Mouse (Mus musculus): ENCODE data around the gene Lpar3. TPM values are rescaled to one million over a fixed set of nuclear protein-coding genes. Genes with fewer than 3 reads are reported as not detected.

The Lpar3 gene
- polyA plus RNA-seq, 1 experiment from 2014 or later, result 27.0 TPM

DNA sequence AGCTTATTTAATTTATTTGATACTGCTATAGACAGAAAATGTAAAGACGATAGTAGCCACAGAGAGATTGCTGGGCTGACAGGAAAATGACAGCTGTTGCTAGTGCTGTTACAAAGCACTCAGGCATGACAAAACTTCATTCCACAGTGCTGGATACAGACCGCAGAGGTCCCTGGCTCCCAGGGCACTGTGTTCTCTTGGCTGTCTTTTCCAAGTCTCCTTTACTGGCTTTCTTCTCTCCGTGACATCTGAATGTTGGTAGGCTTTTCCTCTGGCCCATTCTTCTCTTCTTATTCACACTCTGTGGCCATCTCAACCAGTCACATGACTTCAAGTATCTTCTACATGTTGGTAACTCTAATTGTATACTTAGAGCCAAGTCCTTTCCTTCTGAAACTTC is 86.6 kb downstream of the Lpar3 start:
- Histone ChIP-seq H3K27ac (peak overlapping the region; percentile 52; the same call in 1 of the 2 replicates), H3K36me3 (no peaks in the 10 kb centered on the region), H3K27me3 (ENCODE audit: insufficient read depth, poor library complexity, severe bottlenecking) (no peaks in the 10 kb centered on the region), H3K4me1 (peaks cover 37% of the 10 kb centered on the region), H3K4me3 (no peak overlapping the region), H3K9me3 (no peaks in the 10 kb centered on the region)
- peak; percentile 41 for DNase-seq (ENCODE audit: low spot score)
- 35% methylated on average over 3 of the region's 3 CpGs for WGBS

GRCm38 (mm10) chr3:146307886-146308285 is 87.1 kb downstream of the Lpar3 start:
- Histone ChIP-seq H3K4me1 (peaks cover 37% of the 10 kb centered on the region), H3K27me3 (ENCODE audit: insufficient read depth, poor library complexity, severe bottlenecking) (no peaks in the 10 kb centered on the region), H3K4me3 (no peak overlapping the region), H3K36me3 (no peaks in the 10 kb centered on the region), H3K27ac (peak overlapping the region; percentile 52; the same call in 1 of the 2 replicates), H3K9me3 (no peaks in the 10 kb centered on the region)
- peak; percentile 58 for DNase-seq (ENCODE audit: low spot score)
- 70% methylated on average over 2 of the region's 2 CpGs for WGBS

DNA sequence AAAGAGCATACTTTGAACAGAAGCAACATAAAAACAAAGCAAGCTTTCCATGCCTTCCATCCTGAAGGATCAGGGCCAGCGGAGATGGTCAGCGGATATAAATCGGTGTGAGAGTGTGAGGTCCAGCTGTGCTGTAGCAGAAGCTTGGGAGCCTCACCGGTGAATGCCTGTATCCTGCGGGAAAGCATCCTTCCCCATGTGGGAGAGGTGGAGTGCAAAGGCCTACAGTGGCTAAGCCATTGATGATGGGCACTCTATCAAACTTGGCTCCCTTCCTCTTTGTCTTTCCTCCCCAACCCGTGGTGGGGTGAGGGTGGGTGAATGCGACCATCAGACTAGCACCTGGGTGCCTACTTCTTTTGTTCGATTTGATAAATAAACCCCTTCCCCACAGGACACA is 88.8 kb downstream of the Lpar3 start:
- no peak overlapping the region for H3K4me3 ChIP-seq
- no peaks in the 10 kb centered on the region for H3K36me3 ChIP-seq
- 70% methylated on average over 8 of the region's 8 CpGs for WGBS
- peak; percentile 61 for DNase-seq (ENCODE audit: low spot score)
- H3K9me3 ChIP-seq, result no peaks in the 10 kb centered on the region
- no peak overlapping the region for H3K27ac ChIP-seq
- H3K27me3 ChIP-seq (ENCODE audit: insufficient read depth, poor library complexity, severe bottlenecking), result no peaks in the 10 kb centered on the region
- H3K4me1 ChIP-seq, result peaks cover 35% of the 10 kb centered on the region

DNA sequence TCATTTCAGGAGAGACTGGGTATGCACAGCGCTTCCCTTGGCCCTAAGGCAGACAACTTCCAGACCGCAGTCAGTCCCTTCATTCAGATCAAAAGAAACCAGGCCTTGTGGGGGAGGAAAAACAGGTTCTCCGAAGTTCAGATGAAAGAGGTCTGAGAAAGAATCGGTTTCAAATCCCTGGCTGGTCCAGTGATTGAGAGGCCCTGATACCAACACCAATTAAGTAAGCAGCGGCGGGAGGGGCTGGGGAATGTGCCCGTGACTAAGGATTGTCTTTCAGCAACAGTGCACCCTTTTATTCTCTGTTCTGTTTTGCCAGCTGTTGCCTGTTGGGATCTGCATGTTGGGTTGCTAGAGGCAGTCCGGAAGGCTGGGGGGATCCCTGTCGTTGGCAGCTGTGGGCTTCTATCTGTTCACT is 90.4 kb downstream of the Lpar3 start:
- DNase-seq (ENCODE audit: low spot score), result no peak
- H3K27me3 ChIP-seq (ENCODE audit: insufficient read depth, poor library complexity, severe bottlenecking), result no peaks in the 10 kb centered on the region
- no peaks in the 10 kb centered on the region for H3K36me3 ChIP-seq
- no peak overlapping the region for H3K4me3 ChIP-seq
- whole genome bisulfite sequencing, result 14% methylated on average over 9 of the region's 9 CpGs
- peaks cover 34% of the 10 kb centered on the region for H3K4me1 ChIP-seq
- peak overlapping the region; percentile 43 for H3K27ac ChIP-seq
- H3K9me3 ChIP-seq, result no peaks in the 10 kb centered on the region

- H3K36me3 ChIP-seq, result no peaks in the 10 kb centered on the region
- no peaks in the 10 kb centered on the region for H3K9me3 ChIP-seq
- H3K27me3 ChIP-seq (ENCODE audit: insufficient read depth, poor library complexity, severe bottlenecking), result no peaks in the 10 kb centered on the region
- WGBS, result 86% methylated on average over 8 of the region's 8 CpGs
- H3K4me1 ChIP-seq, result peaks cover 34% of the 10 kb centered on the region
- no peak overlapping the region for H3K4me3 ChIP-seq
- no peak overlapping the region for H3K27ac ChIP-seq
- DNase-seq (ENCODE audit: low spot score), result peak; percentile 57
These were observed 94.7 kb downstream of the Lpar3 start for GRCm38 (mm10) chr3:146315414-146315813.

GRCm38 (mm10) chr3:146316293-146316692 is 95.5 kb downstream of the Lpar3 start:
- Histone ChIP-seq H3K27me3 (ENCODE audit: insufficient read depth, poor library complexity, severe bottlenecking) (no peaks in the 10 kb centered on the region), H3K4me1 (peaks cover 30% of the 10 kb centered on the region), H3K27ac (no peak overlapping the region), H3K4me3 (no peak overlapping the region), H3K9me3 (no peaks in the 10 kb centered on the region), H3K36me3 (no peaks in the 10 kb centered on the region)
- 77% methylated on average over 8 of the region's 8 CpGs for WGBS
- peak; percentile 47 for DNase-seq (ENCODE audit: low spot score)

DNA sequence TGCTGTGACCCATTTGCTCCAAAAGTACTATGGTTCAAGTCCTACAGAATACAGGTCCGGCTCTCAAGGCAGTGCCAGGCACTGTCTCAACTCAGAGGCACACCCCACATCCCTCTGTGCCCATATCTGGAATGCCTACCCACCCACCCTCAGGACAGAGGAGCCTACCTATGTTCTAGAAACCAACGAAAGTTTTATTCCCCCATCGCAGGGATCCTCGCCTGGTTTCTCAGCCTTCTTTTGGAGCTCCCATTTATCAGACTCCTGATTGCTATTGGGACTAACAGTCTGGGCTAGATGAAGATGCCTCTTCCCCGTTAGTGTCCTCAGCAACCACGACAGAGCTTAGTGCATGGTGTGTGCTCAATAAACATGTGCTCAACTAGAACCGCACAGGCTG is 96.6 kb downstream of the Lpar3 start:
- Histone ChIP-seq H3K36me3 (no peaks in the 10 kb centered on the region), H3K27ac (no peak overlapping the region), H3K27me3 (ENCODE audit: insufficient read depth, poor library complexity, severe bottlenecking) (no peaks in the 10 kb centered on the region), H3K9me3 (no peaks in the 10 kb centered on the region), H3K4me3 (no peak overlapping the region), H3K4me1 (peaks cover 21% of the 10 kb centered on the region)
- DNase-seq (ENCODE audit: low spot score), result peak; percentile 68
- WGBS, result 82% methylated on average over 7 of the region's 7 CpGs

- H3K27ac ChIP-seq, result no peak overlapping the region
- peaks cover 21% of the 10 kb centered on the region for H3K4me1 ChIP-seq
- H3K36me3 ChIP-seq, result no peaks in the 10 kb centered on the region
- H3K9me3 ChIP-seq, result no peaks in the 10 kb centered on the region
- DNase-seq (ENCODE audit: low spot score), result no peak
- 85% methylated on average over 12 of the region's 12 CpGs for WGBS
- no peak overlapping the region for H3K4me3 ChIP-seq
- no peaks in the 10 kb centered on the region for H3K27me3 ChIP-seq (ENCODE audit: insufficient read depth, poor library complexity, severe bottlenecking)
These were observed 97.1 kb downstream of the Lpar3 start for GRCm38 (mm10) chr3:146317911-146318310.

GRCm38 (mm10) chr3:146318520-146318938 is 97.8 kb downstream of the Lpar3 start:
- Histone ChIP-seq H3K4me3 (no peak overlapping the region), H3K27ac (peak overlapping the region; percentile 79; the same call in 1 of the 2 replicates), H3K36me3 (no peaks in the 10 kb centered on the region), H3K4me1 (peaks cover 21% of the 10 kb centered on the region), H3K27me3 (ENCODE audit: insufficient read depth, poor library complexity, severe bottlenecking) (no peaks in the 10 kb centered on the region), H3K9me3 (no peaks in the 10 kb centered on the region)
- 71% methylated on average over 16 of the region's 16 CpGs for WGBS
- DNase-seq (ENCODE audit: low spot score), result no peak

DNA sequence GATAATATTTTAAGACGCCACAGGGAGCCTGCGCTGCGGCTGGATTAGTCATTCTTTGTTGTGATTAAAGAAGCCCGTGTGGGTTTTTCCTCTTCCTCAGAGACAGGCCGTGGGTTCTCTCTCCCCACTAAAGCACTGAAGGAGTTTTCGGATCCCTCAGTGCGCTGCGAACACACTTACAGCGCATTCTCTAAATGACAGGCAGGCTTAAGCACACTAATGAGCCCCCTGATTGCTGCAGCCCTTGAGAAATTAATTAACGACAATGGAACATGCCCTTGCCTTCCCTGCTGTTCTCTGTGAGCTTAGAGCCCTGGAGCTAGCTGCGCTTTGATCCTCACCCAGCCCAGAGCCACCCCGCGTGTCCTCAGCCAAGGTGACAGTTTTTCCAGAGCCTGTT is 98.2 kb downstream of the Lpar3 start:
- Histone ChIP-seq H3K27ac (peak overlapping the region; percentile 79; the same call in 1 of the 2 replicates), H3K36me3 (no peaks in the 10 kb centered on the region), H3K27me3 (ENCODE audit: insufficient read depth, poor library complexity, severe bottlenecking) (no peaks in the 10 kb centered on the region), H3K4me1 (peaks cover 21% of the 10 kb centered on the region), H3K4me3 (no peak overlapping the region), H3K9me3 (no peaks in the 10 kb centered on the region)
- no peak for DNase-seq (ENCODE audit: low spot score)
- 34% methylated on average over 13 of the region's 13 CpGs for WGBS

DNA sequence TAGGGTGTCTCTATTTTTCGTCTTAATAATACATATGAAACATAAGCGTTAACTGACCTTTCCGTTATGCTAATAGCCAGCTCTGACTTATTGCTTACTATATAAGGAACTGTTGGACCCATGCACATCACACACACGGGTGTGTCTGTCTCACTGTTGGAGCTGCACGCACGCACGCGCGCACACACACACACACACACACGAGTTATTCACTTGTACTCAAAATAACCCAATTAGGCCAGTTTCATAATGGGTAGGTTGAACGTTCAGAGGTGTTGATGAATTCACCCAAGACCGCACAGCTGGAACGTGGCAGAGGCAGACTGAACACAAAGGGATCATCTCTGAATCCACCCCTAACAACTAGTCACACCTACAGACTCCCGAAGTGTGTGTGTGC is 98.7 kb downstream of the Lpar3 start:
- H3K9me3 ChIP-seq, result no peaks in the 10 kb centered on the region
- H3K27me3 ChIP-seq (ENCODE audit: insufficient read depth, poor library complexity, severe bottlenecking), result no peaks in the 10 kb centered on the region
- no peak for DNase-seq (ENCODE audit: low spot score)
- 87% methylated on average over 14 of the region's 14 CpGs for WGBS
- peaks cover 24% of the 10 kb centered on the region for H3K4me1 ChIP-seq
- no peak overlapping the region for H3K27ac ChIP-seq
- no peak overlapping the region for H3K4me3 ChIP-seq
- no peaks in the 10 kb centered on the region for H3K36me3 ChIP-seq

DNA sequence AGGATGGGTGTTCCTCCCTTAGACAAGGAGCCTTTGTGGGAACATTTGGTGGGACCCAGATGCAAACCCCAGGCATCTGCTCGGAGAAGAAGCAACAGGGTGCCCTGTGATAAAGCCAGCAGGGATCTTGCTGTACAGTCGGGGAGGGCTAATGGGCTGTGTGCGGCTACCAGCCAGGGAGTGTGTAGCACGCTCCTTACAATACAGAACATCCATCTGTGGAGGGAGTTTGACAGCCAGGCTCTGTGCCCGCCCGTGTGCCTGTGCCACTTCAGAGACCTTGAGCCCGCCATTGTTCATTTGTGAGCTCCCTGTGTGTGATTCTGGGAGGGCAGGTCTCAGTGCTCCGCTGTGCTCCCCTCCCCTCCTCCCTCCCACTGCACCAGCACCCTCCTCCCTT is 104.2 kb downstream of the Lpar3 start:
- no peaks in the 10 kb centered on the region for H3K27me3 ChIP-seq (ENCODE audit: insufficient read depth, poor library complexity, severe bottlenecking)
- H3K4me1 ChIP-seq, result peaks cover 36% of the 10 kb centered on the region
- 71% methylated on average over 8 of the region's 8 CpGs for WGBS
- no peak for DNase-seq (ENCODE audit: low spot score)
- H3K36me3 ChIP-seq, result no peaks in the 10 kb centered on the region
- H3K9me3 ChIP-seq, result no peaks in the 10 kb centered on the region
- no peak overlapping the region for H3K4me3 ChIP-seq
- H3K27ac ChIP-seq, result peak overlapping the region; percentile 8; the same call in 1 of the 2 replicates

DNA sequence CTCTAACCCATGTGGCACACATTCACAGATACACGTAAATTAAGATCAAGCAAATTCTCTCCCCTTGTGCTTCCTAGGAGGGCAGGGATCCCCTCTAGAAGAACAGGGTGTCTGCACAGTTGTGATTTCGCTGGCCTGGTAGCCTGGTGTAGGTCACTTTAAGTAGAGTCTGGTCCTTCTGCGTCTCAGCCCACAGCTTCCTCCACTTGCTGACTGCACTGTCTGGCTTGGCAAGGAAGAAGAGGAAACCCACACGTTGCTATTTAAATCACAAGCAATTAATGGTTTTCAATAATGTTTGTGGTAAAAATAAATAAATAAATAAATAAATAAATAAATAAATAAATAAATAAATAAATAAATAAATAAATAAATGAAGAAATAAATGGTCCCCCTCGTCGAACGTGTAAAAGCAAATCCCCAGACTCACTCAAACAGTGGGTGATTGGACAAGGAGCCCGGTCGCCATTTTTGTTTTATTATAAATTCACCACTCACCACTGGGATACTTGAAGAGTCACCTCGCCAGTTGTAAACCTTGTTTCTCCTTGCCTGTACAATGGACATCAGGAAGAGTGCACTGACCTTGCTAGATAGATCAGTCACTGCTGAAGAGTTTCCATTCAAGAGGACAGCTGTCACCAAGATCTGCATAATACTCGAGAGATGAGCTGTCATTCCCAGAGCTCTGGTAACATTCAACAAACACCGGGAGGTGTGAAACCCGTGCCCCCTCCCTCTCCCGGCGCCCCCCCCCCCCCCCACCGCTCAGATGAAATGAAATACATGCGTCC is 106.2 kb downstream of the Lpar3 start:
- no peaks in the 10 kb centered on the region for H3K36me3 ChIP-seq
- 29% methylated on average over 17 of the region's 17 CpGs for WGBS
- H3K4me1 ChIP-seq, result peaks cover 30% of the 10 kb centered on the region
- H3K27me3 ChIP-seq (ENCODE audit: insufficient read depth, poor library complexity, severe bottlenecking), result no peaks in the 10 kb centered on the region
- no peaks in the 10 kb centered on the region for H3K9me3 ChIP-seq
- DNase-seq (ENCODE audit: low spot score), result no peak
- peak overlapping the region; percentile 51 for H3K4me3 ChIP-seq
- H3K27ac ChIP-seq, result peak overlapping the region; percentile 84; the same call in 1 of the 2 replicates

Data from heart, embryonic 10.5 days (tissue).